Mouse (Mus musculus) 416B (cell line): Measurements from ENCODE around the gene Sfxn5.
A peak's percentile ranks its signal among the peaks of the same experiment; 100 is the strongest.

Source experiments
- DNase-seq: peaks from one replicate; pipeline ENCODE4 v3.0.0; 2011; ENCODE audit warnings: low read depth

The Sfxn5 gene

GRCm38 (mm10) chr6:85288193-85288857, 44.9 kb downstream of the Sfxn5 start:
- DNase-seq = no peak

GRCm38 (mm10) chr6:85286283-85287047, 46.8 kb downstream of the Sfxn5 start:
- DNase-seq = no peak

GRCm38 (mm10) chr6:85280871-85281270, 52.4 kb downstream of the Sfxn5 start:
- no peak for DNase-seq

- DNase-seq = no peak
These were observed 56.7 kb downstream of the Sfxn5 start for GRCm38 (mm10) chr6:85276571-85276970.

- no peak for DNase-seq
These were observed 60.8 kb downstream of the Sfxn5 start for GRCm38 (mm10) chr6:85272436-85272835.

GRCm38 (mm10) chr6:85266060-85266459, 67.2 kb downstream of the Sfxn5 start:
- DNase-seq = no peak

- DNase-seq = no peak
These were observed 68.2 kb downstream of the Sfxn5 start for GRCm38 (mm10) chr6:85264982-85265518.

- DNase-seq = peak; percentile 43
These were observed 70.2 kb downstream of the Sfxn5 start for GRCm38 (mm10) chr6:85262865-85263515.

GRCm38 (mm10) chr6:85259094-85259630, 74.1 kb downstream of the Sfxn5 start:
- DNase-seq = no peak

GRCm38 (mm10) chr6:85255578-85255977, 77.6 kb downstream of the Sfxn5 start:
- DNase-seq = no peak

- DNase-seq = no peak
These were observed 79.2 kb downstream of the Sfxn5 start for GRCm38 (mm10) chr6:85253994-85254541.

GRCm38 (mm10) chr6:85253275-85253674, 79.9 kb downstream of the Sfxn5 start:
- DNase-seq = peak; percentile 20

GRCm38 (mm10) chr6:85252251-85253058, 80.8 kb downstream of the Sfxn5 start:
- no peak for DNase-seq

- DNase-seq = no peak
These were observed 82.4 kb downstream of the Sfxn5 start for GRCm38 (mm10) chr6:85250811-85251241.

- no peak for DNase-seq
These were observed 83.4 kb downstream of the Sfxn5 start for GRCm38 (mm10) chr6:85249821-85250220.

GRCm38 (mm10) chr6:85239044-85239489, 94.2 kb downstream of the Sfxn5 start:
- peak; percentile 56 for DNase-seq

GRCm38 (mm10) chr6:85237595-85238337, 95.5 kb downstream of the Sfxn5 start:
- no peak for DNase-seq

GRCm38 (mm10) chr6:85237001-85237400, 96.2 kb downstream of the Sfxn5 start:
- peak; percentile 32 for DNase-seq

- no peak for DNase-seq
These were observed 98.4 kb downstream of the Sfxn5 start for GRCm38 (mm10) chr6:85234796-85235195.
